Mouse (Mus musculus): ENCODE measurements around the gene Arhgap28. TPM values are rescaled to one million over a fixed set of nuclear protein-coding genes. Genes with fewer than 3 reads are reported as not detected.

The Arhgap28 gene
- 10.0 TPM for polyA plus RNA-seq (2021)

GRCm38 (mm10) chr17:68003741-68004560 lies at the start of gene Arhgap28:
TSS of gene Arhgap28 (minus strand) at chr17:68004120.
- in situ Hi-C loops (cut with MboI; ENCODE audit: low pct_unique_long_range_greater_than_20kb) = no loop called here
- CTCF ChIA-PET = interaction anchor here (1.2 to 1.4 kb wide), 2 partner anchors 9 to 50 kb away, joined by 3 to 4 read pairs; no protein-coding TSS in a partner anchor

GRCm38 (mm10) chr17:68046341-68046675 lies 42.4 kb upstream of the Arhgap28 start:
- H3K27me3 ChIP-seq = no peaks in the 10 kb centered on the region
- POLR2A ChIA-PET = no interaction called here
- ATAC-seq (no peak), DNase-seq (ENCODE audit: low read depth, low spot score) (no peak)
- TF ChIP-seq CTCF (IDR thresholded peaks at IDR 0.05) = no peak
- CTCF ChIA-PET = interaction anchor here (1.1 to 1.9 kb wide), 2 partner anchors 9 to 127 kb away, joined by 3 to 4 read pairs; no protein-coding TSS in a partner anchor
- in situ Hi-C loops (cut with MboI; ENCODE audit: low pct_unique_long_range_greater_than_20kb) = no loop called here

More at GRCm38 (mm10) chr17:68003741-68004560, at the start of gene Arhgap28:
- DNase-seq (ENCODE audit: low read depth, low spot score) = peak; percentile 83
- ATAC-seq = peak; percentile 97
- no peak for TF ChIP-seq CTCF (IDR thresholded peaks at IDR 0.05)
- H3K27me3 ChIP-seq = no peaks in the 10 kb centered on the region
- POLR2A ChIA-PET = interaction anchor here (0.7 kb wide), 1 partner anchor 13 kb away, joined by 3 read pairs; no protein-coding TSS in a partner anchor

- no peaks in the 10 kb centered on the region for H3K27me3 ChIP-seq
- in situ Hi-C loops (cut with MboI; ENCODE audit: low pct_unique_long_range_greater_than_20kb) = no loop called here
- ATAC-seq (no peak), DNase-seq (ENCODE audit: low read depth, low spot score) (no peak)
- POLR2A ChIA-PET = no interaction called here
- CTCF ChIA-PET = interaction anchor here (1.1 to 1.9 kb wide), 2 partner anchors 9 to 127 kb away, joined by 3 to 4 read pairs; no protein-coding TSS in a partner anchor
- TF ChIP-seq CTCF (IDR thresholded peaks at IDR 0.05) = no peak
Observed at GRCm38 (mm10) chr17:68045655-68046340, 41.9 kb upstream of the Arhgap28 start.

- in situ Hi-C loops (cut with MboI; ENCODE audit: low pct_unique_long_range_greater_than_20kb) = no loop called here
- POLR2A ChIA-PET = no interaction called here
- DNase-seq (ENCODE audit: low read depth, low spot score) (no peak), ATAC-seq (no peak)
- no peak for TF ChIP-seq CTCF (IDR thresholded peaks at IDR 0.05)
- H3K27me3 ChIP-seq = no peaks in the 10 kb centered on the region
- CTCF ChIA-PET = no interaction called here
Observed at GRCm38 (mm10) chr17:68042377-68042776, 38.5 kb upstream of the Arhgap28 start.

- in situ Hi-C loops (cut with MboI; ENCODE audit: low pct_unique_long_range_greater_than_20kb) = no loop called here
- TF ChIP-seq CTCF (IDR thresholded peaks at IDR 0.05) = no peak
- POLR2A ChIA-PET = no interaction called here
- no peaks in the 10 kb centered on the region for H3K27me3 ChIP-seq
- ATAC-seq (no peak), DNase-seq (ENCODE audit: low read depth, low spot score) (no peak)
- CTCF ChIA-PET = interaction anchor here (1.1 kb wide), 1 partner anchor 9 kb away, joined by 4 read pairs; no protein-coding TSS in a partner anchor
Observed at GRCm38 (mm10) chr17:68037011-68037410, 33.1 kb upstream of the Arhgap28 start.

- ChIA-PET CTCF (no interaction called here), POLR2A (interaction anchor here (0.5 kb wide), 1 partner anchor 1054 kb away, joined by 3 read pairs; no protein-coding TSS in a partner anchor)
- no peaks in the 10 kb centered on the region for H3K27me3 ChIP-seq
- TF ChIP-seq CTCF (IDR thresholded peaks at IDR 0.05) = no peak
- in situ Hi-C loops (cut with MboI; ENCODE audit: low pct_unique_long_range_greater_than_20kb) = no loop called here
- DNase-seq (ENCODE audit: low read depth, low spot score) (no peak), ATAC-seq (no peak)
Observed at GRCm38 (mm10) chr17:68029495-68029894, 25.6 kb upstream of the Arhgap28 start.

- ChIA-PET POLR2A (no interaction called here), CTCF (interaction anchor here (0.6 kb wide), 1 partner anchor 11 kb away, joined by 3 read pairs; no protein-coding TSS in a partner anchor)
- no peak for TF ChIP-seq CTCF (IDR thresholded peaks at IDR 0.05)
- in situ Hi-C loops (cut with MboI; ENCODE audit: low pct_unique_long_range_greater_than_20kb) = no loop called here
- H3K27me3 ChIP-seq = no peaks in the 10 kb centered on the region
- DNase-seq (ENCODE audit: low read depth, low spot score) (no peak), ATAC-seq (no peak)
Observed at GRCm38 (mm10) chr17:68028519-68028918, 24.6 kb upstream of the Arhgap28 start.

- ChIA-PET POLR2A (no interaction called here), CTCF (no interaction called here)
- ATAC-seq = no peak
- in situ Hi-C loops (cut with MboI; ENCODE audit: low pct_unique_long_range_greater_than_20kb) = no loop called here
- no peaks in the 10 kb centered on the region for H3K27me3 ChIP-seq
- no peak for DNase-seq (ENCODE audit: low read depth, low spot score)
- TF ChIP-seq CTCF (IDR thresholded peaks at IDR 0.05) = no peak
Observed at GRCm38 (mm10) chr17:68024327-68024726, 20.4 kb upstream of the Arhgap28 start.

GRCm38 (mm10) chr17:68019466-68020065 lies 15.6 kb upstream of the Arhgap28 start:
- no peak for TF ChIP-seq CTCF (IDR thresholded peaks at IDR 0.05)
- ATAC-seq (peak; percentile 69), DNase-seq (ENCODE audit: low read depth, low spot score) (no peak)
- CTCF ChIA-PET = no interaction called here
- POLR2A ChIA-PET = interaction anchor here (0.6 kb wide), 1 partner anchor 14 kb away, joined by 5 read pairs; no protein-coding TSS in a partner anchor
- no peaks in the 10 kb centered on the region for H3K27me3 ChIP-seq
- in situ Hi-C loops (cut with MboI; ENCODE audit: low pct_unique_long_range_greater_than_20kb) = no loop called here

- DNase-seq (ENCODE audit: low read depth, low spot score) = no peak
- no peak for TF ChIP-seq CTCF (IDR thresholded peaks at IDR 0.05)
- ATAC-seq = no peak
- CTCF ChIA-PET = interaction anchor here (1.5 kb wide), 1 partner anchor 11 kb away, joined by 5 read pairs; no protein-coding TSS in a partner anchor
- in situ Hi-C loops (cut with MboI; ENCODE audit: low pct_unique_long_range_greater_than_20kb) = no loop called here
- POLR2A ChIA-PET = no interaction called here
- H3K27me3 ChIP-seq = no peaks in the 10 kb centered on the region
Observed at GRCm38 (mm10) chr17:68017095-68017494, 13.2 kb upstream of the Arhgap28 start.

All from Patski (cell line).